Mouse (Mus musculus) ES-E14 (cell line): ENCODE results near the gene Snx5. TPM values are rescaled to one million over a fixed set of nuclear protein-coding genes. Genes with fewer than 3 reads are reported as not detected.

ENCODE experiments used
- DNase-seq: peaks from one replicate; pipeline ENCODE4 v3.0.0-alpha.2; 2013; ENCODE audit warnings: low read depth, low spot score
- H3K27ac ChIP-seq: 2 replicates; pipeline ENCODE4 v1.5.1; 2012; ENCODE audit warnings: low read depth, mild to moderate bottlenecking, low read length, moderate library complexity, mixed read lengths; ENCODE audit not compliant: poor library complexity, insufficient read depth, severe bottlenecking
- H3K36me3 ChIP-seq: 2 replicates; pipeline ENCODE4 v1.6.1; 2012; ENCODE audit warnings: mild to moderate bottlenecking, low read length, moderate library complexity, mixed read lengths; ENCODE audit not compliant: control insufficient read depth, poor library complexity, insufficient read depth, severe bottlenecking
- H3K4me1 ChIP-seq, 2 experiments: fragments of 150-350 bp in 1 of 2; sonication (generic) in 1 of 2; 2 replicates each; pipeline ENCODE4 v1.6.1; 2012; ENCODE audit warnings: low read length in 2 of 2, mild to moderate bottlenecking in 1 of 2, mixed read lengths in 1 of 2; ENCODE audit not compliant: control insufficient read depth in 2 of 2, insufficient read depth in 2 of 2, poor library complexity in 1 of 2
- H3K4me3 ChIP-seq, 2 experiments: fragments of 150-350 bp in 1 of 2; sonication (generic) in 1 of 2; 2 replicates each; pipeline ENCODE4 v1.5.1; 2012; ENCODE audit warnings: low read length in 2 of 2, low read depth in 1 of 2, mild to moderate bottlenecking in 1 of 2, mixed read lengths in 1 of 2; ENCODE audit not compliant: insufficient read depth in 1 of 2, poor library complexity in 1 of 2, severe bottlenecking in 1 of 2
- H3K9ac ChIP-seq: 2 replicates; pipeline ENCODE4 v1.6.1; 2012; ENCODE audit warnings: low read depth, mild to moderate bottlenecking, low read length, mixed read lengths; ENCODE audit not compliant: poor library complexity, insufficient read depth, severe bottlenecking
- H3K9me3 ChIP-seq: fragments of 150-350 bp; sonication (generic); 2 replicates; pipeline ENCODE4 v1.6.1; 2012; ENCODE audit warnings: low read depth, mild to moderate bottlenecking, low read length; ENCODE audit not compliant: control insufficient read depth, insufficient read depth
- CHD2 ChIP-seq: IDR thresholded peaks from 2 replicates; pipeline ENCODE4 v1.6.1; 2014; ENCODE audit warnings: mild to moderate bottlenecking, low read depth, low read length, inconsistent platforms
- HCFC1 ChIP-seq: IDR thresholded peaks from 2 replicates; pipeline ENCODE4 v1.6.1; 2012; ENCODE audit warnings: low read length, inconsistent platforms, borderline replicate concordance; ENCODE audit not compliant: insufficient read depth
- MAFK ChIP-seq: IDR thresholded peaks from 2 replicates; pipeline ENCODE4 v1.6.1; 2014; ENCODE audit warnings: mild to moderate bottlenecking, low read depth, low read length, inconsistent platforms; ENCODE audit not compliant: insufficient read depth
- ZC3H11A ChIP-seq: IDR thresholded peaks from 2 replicates; pipeline ENCODE4 v1.6.1; 2012; ENCODE audit warnings: low read depth, mild to moderate bottlenecking, inconsistent platforms, low read length, borderline replicate concordance
- ZNF384 ChIP-seq: IDR thresholded peaks from 2 replicates; pipeline ENCODE4 v1.6.1; 2012; ENCODE audit warnings: low read depth, low read length, inconsistent platforms
- in situ Hi-C, 2 experiments: fragments of 600-800 bp; cut with MboI; formaldehyde crosslinking; loops; one replicate each; pipeline ENCODE4 v1.15.1; 2025; ENCODE audit warnings: low sequenced_read_pairs in 2 of 2, inconsistent platforms in 1 of 2; ENCODE audit not compliant: unreplicated experiment in 2 of 2
- total RNA-seq: library from RNA; depleted of rRNA; stranded (reverse); fragments of 300-350 nt; gene quantifications from 2 replicates; pipeline ENCODE4 v1.2.3, GENCODE M21; 2012

Gene Snx5
- total RNA-seq, 1 experiment = 236 TPM

DNA sequence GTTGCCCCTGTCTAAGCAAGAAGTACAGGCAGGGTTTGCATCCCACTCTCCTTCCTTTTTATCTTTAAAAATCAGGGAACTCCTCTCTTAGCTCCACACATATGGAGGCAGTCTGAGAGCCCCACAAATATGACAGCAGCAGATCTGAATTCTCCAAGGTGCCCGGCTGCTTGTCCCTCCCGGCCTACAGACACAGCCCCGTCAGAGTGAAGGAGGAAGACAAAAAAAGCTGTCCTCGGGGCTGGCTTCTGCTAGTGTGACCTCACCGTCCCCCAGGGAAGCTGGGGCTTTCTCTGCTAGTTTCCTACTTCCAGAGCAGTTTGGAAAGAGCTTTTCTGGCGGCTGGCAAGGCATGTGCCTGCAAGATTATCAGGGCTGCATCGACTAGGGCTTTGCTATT lies 55.5 kb downstream of the Snx5 start:
- no peaks in the 10 kb centered on the region for H3K36me3 ChIP-seq
- no peak for TF ChIP-seq MAFK
- TF ChIP-seq HCFC1 = no peak
- TF ChIP-seq CHD2 = no peak
- H3K9me3 ChIP-seq = no peaks in the 10 kb centered on the region
- in situ Hi-C loops = loop anchor here in 1 of 2 experiments (25.0 kb wide), 1 partner anchor 378 kb away; no protein-coding TSS in a partner anchor
- H3K4me3 ChIP-seq = no peak overlapping the region
- no peak for DNase-seq
- no peak overlapping the region for H3K27ac ChIP-seq
- H3K4me1 ChIP-seq = no peaks in the 10 kb centered on the region
- no peak overlapping the region for H3K9ac ChIP-seq

DNA sequence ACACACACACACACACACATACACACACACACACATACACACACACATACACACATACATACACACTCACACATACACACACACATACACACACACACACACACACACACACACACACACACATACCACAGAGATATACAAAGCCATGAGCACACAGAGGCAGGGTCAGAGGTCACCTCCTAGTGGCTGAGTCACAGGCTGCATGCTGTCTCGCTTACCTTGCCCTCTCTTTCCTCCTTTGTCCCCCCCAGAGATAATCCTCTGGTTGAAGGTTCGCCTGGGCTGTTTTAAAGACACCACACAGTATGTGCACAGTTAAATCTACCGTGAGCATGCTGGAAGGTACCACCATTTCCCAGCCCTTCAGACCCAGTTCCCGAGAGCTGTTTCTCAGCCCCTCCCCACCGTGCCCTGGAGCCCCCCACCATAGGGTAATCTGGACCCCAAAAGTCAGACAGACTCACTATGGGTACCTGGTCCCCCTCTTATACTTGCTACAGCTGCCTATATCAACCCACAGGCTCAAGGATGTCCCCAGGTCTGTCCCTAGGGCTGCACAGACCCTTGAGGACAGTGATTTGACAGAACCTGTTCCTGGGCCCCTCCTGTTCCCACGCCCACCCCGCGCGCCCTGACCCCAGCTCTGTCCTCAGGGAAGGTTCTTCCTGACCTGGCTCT lies 56.1 kb downstream of the Snx5 start:
- H3K27ac ChIP-seq = no peak overlapping the region
- no peak for TF ChIP-seq HCFC1
- no peak for TF ChIP-seq CHD2
- TF ChIP-seq ZC3H11A = no peak
- TF ChIP-seq ZNF384 = no peak
- TF ChIP-seq MAFK = no peak
- no peaks in the 10 kb centered on the region for H3K36me3 ChIP-seq
- DNase-seq = no peak
- in situ Hi-C loops = loop anchor here in 1 of 2 experiments (25.0 kb wide), 1 partner anchor 377 kb away; no protein-coding TSS in a partner anchor
- H3K4me3 ChIP-seq = no peak overlapping the region
- H3K4me1 ChIP-seq = no peaks in the 10 kb centered on the region
- H3K9me3 ChIP-seq = no peaks in the 10 kb centered on the region
- H3K9ac ChIP-seq = no peak overlapping the region

- H3K27ac ChIP-seq = no peak overlapping the region
- H3K36me3 ChIP-seq = no peaks in the 10 kb centered on the region
- H3K9me3 ChIP-seq = no peaks in the 10 kb centered on the region
- DNase-seq = no peak
- H3K4me1 ChIP-seq = no peaks in the 10 kb centered on the region
- in situ Hi-C loops = loop anchor here in 1 of 2 experiments (25.0 kb wide), 1 partner anchor 377 kb away; no protein-coding TSS in a partner anchor
- H3K4me3 ChIP-seq = no peak overlapping the region
- no peak overlapping the region for H3K9ac ChIP-seq
- TF ChIP-seq ZC3H11A (no peak), CHD2 (no peak), MAFK (no peak), HCFC1 (no peak), ZNF384 (no peak)
Observed at GRCm38 (mm10) chr2:144213803-144214202, 56.9 kb downstream of the Snx5 start.

DNA sequence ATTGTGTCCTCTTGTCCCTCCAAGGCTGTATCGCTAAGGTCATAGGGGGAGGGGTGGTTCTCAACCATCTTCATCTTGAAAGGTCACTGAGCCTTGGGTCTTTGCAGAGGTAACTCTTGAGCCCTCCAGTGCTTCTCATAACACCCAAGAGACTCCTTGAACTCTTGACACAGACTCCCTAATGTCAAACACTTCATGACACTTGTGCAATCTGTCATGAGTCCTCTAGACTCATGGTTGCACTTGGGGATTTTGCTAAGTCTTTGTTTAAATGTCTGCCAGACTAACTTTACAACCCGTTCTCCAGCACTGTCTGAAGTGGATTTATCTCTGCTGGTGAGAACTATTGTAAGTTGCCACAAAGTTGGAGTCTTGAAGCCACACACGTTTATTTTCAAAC lies 61.3 kb downstream of the Snx5 start:
- H3K36me3 ChIP-seq = no peaks in the 10 kb centered on the region
- no peak for TF ChIP-seq HCFC1
- TF ChIP-seq CHD2 = no peak
- no peak for TF ChIP-seq ZNF384
- TF ChIP-seq MAFK = no peak
- no peak for TF ChIP-seq ZC3H11A
- no peak overlapping the region for H3K9ac ChIP-seq
- no peaks in the 10 kb centered on the region for H3K4me1 ChIP-seq
- in situ Hi-C loops = loop anchor here in 1 of 2 experiments (25.0 kb wide), 1 partner anchor 372 kb away; no protein-coding TSS in a partner anchor
- DNase-seq = no peak
- H3K27ac ChIP-seq = no peak overlapping the region
- H3K4me3 ChIP-seq = no peak overlapping the region
- no peaks in the 10 kb centered on the region for H3K9me3 ChIP-seq

DNA sequence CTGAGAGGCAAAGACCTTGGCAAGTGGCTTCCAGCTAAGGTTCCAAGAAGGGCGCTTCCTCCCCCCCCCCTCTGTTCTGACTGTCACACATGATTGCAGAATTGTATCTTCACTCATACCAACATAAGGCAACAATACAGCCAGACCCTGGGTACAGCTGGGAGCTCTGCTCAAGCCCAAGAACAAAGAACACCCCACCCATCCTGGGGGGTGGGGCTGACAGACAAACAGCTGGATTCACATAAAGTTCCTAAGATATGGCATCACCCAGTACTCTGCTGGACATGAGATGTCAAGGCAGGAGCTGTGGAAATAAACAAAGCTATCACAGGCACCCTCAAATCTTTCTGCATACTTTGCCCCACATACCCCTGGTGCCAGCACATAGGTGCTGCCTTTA lies 63.3 kb downstream of the Snx5 start:
- Histone ChIP-seq H3K4me3 (no peak overlapping the region), H3K4me1 (no peaks in the 10 kb centered on the region), H3K9ac (no peak overlapping the region), H3K27ac (no peak overlapping the region), H3K36me3 (no peaks in the 10 kb centered on the region), H3K9me3 (no peaks in the 10 kb centered on the region)
- no peak for DNase-seq
- in situ Hi-C loops = loop anchor here in 1 of 2 experiments (25.0 kb wide), 1 partner anchor 370 kb away; no protein-coding TSS in a partner anchor
- TF ChIP-seq MAFK (no peak), ZNF384 (no peak), CHD2 (no peak), HCFC1 (no peak), ZC3H11A (no peak)
